Mouse (Mus musculus): Measurements from ENCODE around the gene Megf11. TPM values are rescaled to one million over a fixed set of nuclear protein-coding genes. Genes with fewer than 3 reads are reported as not detected.
"Not testable (repeated sequence)": the region's sequence is repeated elsewhere in the genome, so short reads cannot be mapped to it uniquely, and the experiment has no call there.

The Megf11 gene
- polyA plus RNA-seq, 1 experiment from 2014 or later: 1.4 TPM

- H3K4me2 ChIP-seq (ENCODE audit: low read depth, severe bottlenecking); H3K36me3 ChIP-seq (ENCODE audit: control insufficient read depth, insufficient read depth, low read length); H3K27ac ChIP-seq (replicated peaks; ENCODE audit: low read depth, low read length); DNase-seq (ENCODE audit: low spot score); H3K9ac ChIP-seq (ENCODE audit: low read length); H3K27me3 ChIP-seq (ENCODE audit: control insufficient read depth, insufficient read depth, low read length); H3K4me1 ChIP-seq (ENCODE audit: control insufficient read depth, insufficient read depth, low read length); H3K4me3 ChIP-seq (ENCODE audit: low read depth, low read length); H3K9me3 ChIP-seq (ENCODE audit: control insufficient read depth, low read length); ATAC-seq (ENCODE audit: insufficient number of reproducible peaks, low FRiP score, low TSS enrichment, low read depth): not testable (repeated sequence)
- 36% methylated on average over 7 of the region's 11 CpGs for WGBS
These were observed 286.2 kb downstream of the Megf11 start for GRCm38 (mm10) chr9:64671341-64672319.

DNA sequence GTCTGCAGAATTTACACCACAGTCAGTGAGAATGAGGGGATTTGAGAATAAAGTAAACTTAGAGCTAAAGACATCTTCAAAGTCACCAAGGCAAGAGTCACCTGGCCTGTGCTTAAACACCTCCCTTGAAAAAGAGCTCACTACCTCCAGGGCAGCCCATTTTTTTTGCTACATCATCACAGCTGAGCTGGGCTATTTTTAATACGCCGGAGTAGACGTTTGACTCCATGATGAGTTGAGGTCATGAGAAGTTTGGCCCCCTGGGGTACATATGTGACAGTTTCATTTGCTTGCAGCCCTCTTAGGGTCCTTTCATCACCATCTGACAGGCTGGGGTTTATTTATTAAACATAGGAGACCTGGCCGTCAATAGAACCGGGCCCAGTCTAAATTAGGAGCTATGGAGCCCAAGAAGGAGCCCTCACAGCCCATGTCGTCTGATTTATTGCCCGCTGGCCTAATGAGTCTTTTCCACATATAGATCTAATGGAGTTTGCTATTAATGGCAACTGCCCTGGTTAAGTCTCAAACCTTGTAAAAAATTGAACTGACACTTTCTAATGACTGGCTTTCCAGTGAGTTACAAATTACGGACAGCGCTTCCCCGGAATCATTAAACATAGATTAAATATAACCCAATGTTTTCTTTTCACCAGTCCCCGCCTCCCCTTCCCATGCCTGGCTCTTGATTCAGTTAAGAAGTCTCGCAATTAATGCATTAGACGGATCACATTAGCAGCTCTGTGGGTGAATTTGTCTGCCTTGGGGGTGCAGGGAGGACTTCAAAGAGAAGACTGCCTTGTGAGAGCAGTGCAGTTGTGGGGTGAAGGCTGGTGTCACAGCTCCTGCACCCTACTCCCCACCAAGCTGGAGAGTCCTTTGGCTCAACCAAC, 301.9 kb downstream of the Megf11 start:
- Histone ChIP-seq H3K36me3 (ENCODE audit: control insufficient read depth, insufficient read depth, low read length) (no peaks in the 10 kb centered on the region), H3K27me3 (ENCODE audit: control insufficient read depth, insufficient read depth, low read length) (no peaks in the 10 kb centered on the region), H3K9ac (ENCODE audit: low read length) (no peak overlapping the region), H3K9me3 (ENCODE audit: control insufficient read depth, low read length) (no peaks in the 10 kb centered on the region), H3K4me2 (ENCODE audit: low read depth, severe bottlenecking) (no peak overlapping the region), H3K4me3 (ENCODE audit: low read depth, low read length) (no peak overlapping the region), H3K27ac (replicated peaks; ENCODE audit: low read depth, low read length) (no peak overlapping the region), H3K4me1 (ENCODE audit: control insufficient read depth, insufficient read depth, low read length) (peaks cover 11% of the 10 kb centered on the region; the same call in 1 of the 2 replicates)
- no peak for ATAC-seq (ENCODE audit: insufficient number of reproducible peaks, low FRiP score, low TSS enrichment, low read depth)
- WGBS: 20% methylated on average over 13 of the region's 13 CpGs
- DNase-seq (ENCODE audit: low spot score): peak; percentile 53

DNA sequence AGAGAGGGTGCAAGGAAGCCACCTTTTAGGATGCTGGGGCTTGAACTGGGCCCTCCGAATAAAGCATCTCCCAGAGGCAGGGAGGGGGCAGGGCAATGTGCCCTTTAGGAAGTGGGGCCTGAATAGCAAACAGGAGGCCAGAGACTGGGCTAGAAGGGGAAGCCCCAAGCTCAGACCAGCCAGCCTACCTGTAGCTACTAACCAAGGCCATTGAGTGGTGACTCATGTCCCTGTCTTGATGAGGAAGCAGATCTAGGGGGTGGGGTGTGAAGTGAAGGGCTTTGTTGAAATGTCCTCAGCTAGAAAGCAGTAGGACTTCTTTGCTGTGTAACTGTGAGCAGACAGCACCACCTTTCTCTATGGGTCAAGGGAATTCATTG, 302.6 kb downstream of the Megf11 start:
- Histone ChIP-seq H3K27me3 (ENCODE audit: control insufficient read depth, insufficient read depth, low read length) (no peaks in the 10 kb centered on the region), H3K9ac (ENCODE audit: low read length) (no peak overlapping the region), H3K4me3 (ENCODE audit: low read depth, low read length) (no peak overlapping the region), H3K36me3 (ENCODE audit: control insufficient read depth, insufficient read depth, low read length) (no peaks in the 10 kb centered on the region), H3K27ac (replicated peaks; ENCODE audit: low read depth, low read length) (no peak overlapping the region), H3K4me2 (ENCODE audit: low read depth, severe bottlenecking) (no peak overlapping the region), H3K9me3 (ENCODE audit: control insufficient read depth, low read length) (no peaks in the 10 kb centered on the region), H3K4me1 (ENCODE audit: control insufficient read depth, insufficient read depth, low read length) (peaks cover 11% of the 10 kb centered on the region; the same call in 1 of the 2 replicates)
- 25% methylated on average over 1 of the region's 1 CpGs for WGBS
- DNase-seq (ENCODE audit: low spot score): no peak
- no peak for ATAC-seq (ENCODE audit: insufficient number of reproducible peaks, low FRiP score, low TSS enrichment, low read depth)

GRCm38 (mm10) chr9:64690771-64691170, 305.3 kb downstream of the Megf11 start:
- Histone ChIP-seq H3K27me3 (ENCODE audit: control insufficient read depth, insufficient read depth, low read length) (no peaks in the 10 kb centered on the region), H3K9me3 (ENCODE audit: control insufficient read depth, low read length) (no peaks in the 10 kb centered on the region), H3K4me2 (ENCODE audit: low read depth, severe bottlenecking) (no peak overlapping the region), H3K4me1 (ENCODE audit: control insufficient read depth, insufficient read depth, low read length) (peaks cover 8% of the 10 kb centered on the region; the same call in 1 of the 2 replicates), H3K4me3 (ENCODE audit: low read depth, low read length) (no peak overlapping the region), H3K27ac (replicated peaks; ENCODE audit: low read depth, low read length) (no peak overlapping the region), H3K36me3 (ENCODE audit: control insufficient read depth, insufficient read depth, low read length) (no peaks in the 10 kb centered on the region), H3K9ac (ENCODE audit: low read length) (no peak overlapping the region)
- ATAC-seq (ENCODE audit: insufficient number of reproducible peaks, low FRiP score, low TSS enrichment, low read depth) (no peak), DNase-seq (ENCODE audit: low spot score) (no peak)
- 93% methylated on average over 2 of the region's 2 CpGs for WGBS

GRCm38 (mm10) chr9:64691176-64691575, 305.8 kb downstream of the Megf11 start:
- DNase-seq (ENCODE audit: low spot score): peak; percentile 80
- ATAC-seq (ENCODE audit: insufficient number of reproducible peaks, low FRiP score, low TSS enrichment, low read depth): no peak
- no peaks in the 10 kb centered on the region for H3K27me3 ChIP-seq (ENCODE audit: control insufficient read depth, insufficient read depth, low read length)

DNA sequence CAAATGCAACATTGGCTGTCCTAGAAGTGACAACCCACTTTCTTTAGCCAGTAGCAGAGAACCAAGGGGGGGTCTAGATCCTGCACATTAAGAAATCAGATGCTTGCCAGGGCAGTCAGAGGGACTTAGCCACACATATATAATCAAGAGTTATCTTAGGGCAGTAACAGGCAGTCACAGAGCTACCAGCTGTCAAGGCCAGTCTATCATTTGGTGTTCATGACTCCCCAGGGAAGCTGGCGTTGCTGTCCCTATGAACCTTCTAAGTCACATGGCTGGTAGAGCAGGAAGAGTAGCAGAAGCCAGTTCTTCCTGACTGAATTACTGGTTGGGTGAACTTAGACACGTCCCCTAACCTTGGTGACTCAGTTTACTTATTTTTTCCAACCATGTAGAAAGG, 307.7 kb downstream of the Megf11 start:
- no peak for DNase-seq (ENCODE audit: low spot score)
- no peak for ATAC-seq (ENCODE audit: insufficient number of reproducible peaks, low FRiP score, low TSS enrichment, low read depth)
- Histone ChIP-seq H3K27ac (replicated peaks; ENCODE audit: low read depth, low read length) (no peak overlapping the region), H3K9me3 (ENCODE audit: control insufficient read depth, low read length) (no peaks in the 10 kb centered on the region), H3K36me3 (ENCODE audit: control insufficient read depth, insufficient read depth, low read length) (no peaks in the 10 kb centered on the region), H3K9ac (ENCODE audit: low read length) (no peak overlapping the region), H3K27me3 (ENCODE audit: control insufficient read depth, insufficient read depth, low read length) (no peaks in the 10 kb centered on the region), H3K4me1 (ENCODE audit: control insufficient read depth, insufficient read depth, low read length) (0 out of 2 replicates have a peak, but pooled peaks cover under 1% of the 10 kb centered on the region), H3K4me3 (ENCODE audit: low read depth, low read length) (no peak overlapping the region), H3K4me2 (ENCODE audit: low read depth, severe bottlenecking) (no peak overlapping the region)
- WGBS: 75% methylated on average over 2 of the region's 2 CpGs

More at GRCm38 (mm10) chr9:64691176-64691575, 305.8 kb downstream of the Megf11 start:
- WGBS: 7% methylated on average over 7 of the region's 7 CpGs
- no peaks in the 10 kb centered on the region for H3K9me3 ChIP-seq (ENCODE audit: control insufficient read depth, low read length)
- H3K4me1 ChIP-seq (ENCODE audit: control insufficient read depth, insufficient read depth, low read length): peaks cover 8% of the 10 kb centered on the region; the same call in 1 of the 2 replicates
- H3K4me2 ChIP-seq (ENCODE audit: low read depth, severe bottlenecking): no peak overlapping the region
- no peak overlapping the region for H3K4me3 ChIP-seq (ENCODE audit: low read depth, low read length)
- no peak overlapping the region for H3K27ac ChIP-seq (replicated peaks; ENCODE audit: low read depth, low read length)
- H3K36me3 ChIP-seq (ENCODE audit: control insufficient read depth, insufficient read depth, low read length): no peaks in the 10 kb centered on the region
- H3K9ac ChIP-seq (ENCODE audit: low read length): no peak overlapping the region

DNA sequence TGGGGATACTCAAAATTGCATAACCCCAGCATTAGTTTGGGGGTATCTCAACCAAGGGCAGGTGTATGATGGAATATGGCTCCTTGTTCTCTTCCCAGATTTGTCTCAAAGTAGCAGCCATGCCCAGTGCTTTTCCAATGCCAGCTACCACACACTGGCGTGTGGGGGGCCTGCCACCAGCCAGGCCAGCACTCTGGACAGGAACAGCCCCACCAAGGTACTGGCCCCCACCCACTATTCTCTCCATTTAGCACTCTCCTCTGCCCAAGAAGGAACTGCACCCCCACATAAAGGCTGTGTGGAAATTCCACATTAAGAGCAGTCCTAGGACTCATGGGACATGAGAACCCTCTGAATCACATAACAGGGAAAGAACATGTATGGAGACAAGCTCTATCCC, 309.8 kb downstream of the Megf11 start:
- Histone ChIP-seq H3K9me3 (ENCODE audit: control insufficient read depth, low read length) (no peaks in the 10 kb centered on the region), H3K4me2 (ENCODE audit: low read depth, severe bottlenecking) (no peak overlapping the region), H3K36me3 (ENCODE audit: control insufficient read depth, insufficient read depth, low read length) (no peaks in the 10 kb centered on the region), H3K9ac (ENCODE audit: low read length) (no peak overlapping the region), H3K4me1 (ENCODE audit: control insufficient read depth, insufficient read depth, low read length) (no peaks in the 10 kb centered on the region), H3K27ac (replicated peaks; ENCODE audit: low read depth, low read length) (no peak overlapping the region), H3K27me3 (ENCODE audit: control insufficient read depth, insufficient read depth, low read length) (no peaks in the 10 kb centered on the region), H3K4me3 (ENCODE audit: low read depth, low read length) (no peak overlapping the region)
- 94% methylated on average over 1 of the region's 1 CpGs for WGBS
- DNase-seq (ENCODE audit: low spot score) (no peak), ATAC-seq (ENCODE audit: insufficient number of reproducible peaks, low FRiP score, low TSS enrichment, low read depth) (no peak)

DNA sequence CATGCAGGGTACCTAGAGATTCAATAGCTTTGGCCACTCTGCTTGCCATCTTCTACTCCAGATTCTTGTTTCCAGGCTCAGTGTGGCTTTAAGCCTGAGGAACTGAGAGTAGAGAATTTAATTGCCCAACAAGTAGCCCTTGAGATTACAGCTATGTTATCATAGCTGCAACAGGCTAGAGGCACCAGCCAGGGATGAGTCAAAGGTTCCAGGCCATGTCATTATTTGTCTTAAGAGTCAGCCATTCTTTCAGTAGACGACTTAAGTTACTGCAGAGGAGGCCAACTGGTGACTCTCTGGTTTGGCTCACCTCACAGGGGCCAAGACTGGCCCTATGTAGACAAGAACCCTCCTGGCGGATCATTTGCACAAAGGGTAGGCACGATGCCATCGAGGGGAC, 311.0 kb downstream of the Megf11 start:
- Histone ChIP-seq H3K4me1 (ENCODE audit: control insufficient read depth, insufficient read depth, low read length) (no peaks in the 10 kb centered on the region), H3K27ac (replicated peaks; ENCODE audit: low read depth, low read length) (no peak overlapping the region), H3K4me3 (ENCODE audit: low read depth, low read length) (no peak overlapping the region), H3K36me3 (ENCODE audit: control insufficient read depth, insufficient read depth, low read length) (no peaks in the 10 kb centered on the region; the same call in 1 of the 2 replicates), H3K27me3 (ENCODE audit: control insufficient read depth, insufficient read depth, low read length) (no peaks in the 10 kb centered on the region), H3K9ac (ENCODE audit: low read length) (no peak overlapping the region), H3K4me2 (ENCODE audit: low read depth, severe bottlenecking) (no peak overlapping the region), H3K9me3 (ENCODE audit: control insufficient read depth, low read length) (no peaks in the 10 kb centered on the region)
- DNase-seq (ENCODE audit: low spot score) (no peak), ATAC-seq (ENCODE audit: insufficient number of reproducible peaks, low FRiP score, low TSS enrichment, low read depth) (no peak)
- 92% methylated on average over 4 of the region's 4 CpGs for WGBS
